Mouse (Mus musculus): ENCODE results near the gene Foxp3.

DNA sequence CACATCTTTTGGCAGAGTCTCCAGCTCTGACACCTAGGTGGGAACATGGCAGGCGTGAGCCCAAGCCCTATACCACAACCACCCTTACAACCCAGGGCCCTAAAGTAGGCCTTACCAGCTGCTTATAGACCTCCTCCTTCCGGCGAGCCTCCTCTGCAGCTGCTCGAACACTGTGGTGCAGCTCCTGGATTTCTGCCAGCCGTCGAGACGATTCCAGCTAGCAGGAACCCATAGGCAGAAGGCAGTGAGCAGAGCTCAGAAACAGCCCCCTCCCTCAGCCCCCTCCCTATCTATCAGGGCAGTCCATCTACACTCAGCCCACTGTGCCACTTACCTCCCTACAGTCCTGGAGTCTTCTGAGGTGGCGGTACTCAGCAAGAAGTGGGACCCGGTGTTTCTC lies 21.9 kb downstream of the Foxp3 start:
- TF ChIP-seq CTCF (IDR thresholded peaks at IDR 0.05; ENCODE audit: low read depth) (no peak), EP300 (optimal IDR thresholded peaks at IDR 0.05) (no peak)
